Comparison of ENCODE assay signal across 12 mouse cellular contexts in the genomic region with DNA sequence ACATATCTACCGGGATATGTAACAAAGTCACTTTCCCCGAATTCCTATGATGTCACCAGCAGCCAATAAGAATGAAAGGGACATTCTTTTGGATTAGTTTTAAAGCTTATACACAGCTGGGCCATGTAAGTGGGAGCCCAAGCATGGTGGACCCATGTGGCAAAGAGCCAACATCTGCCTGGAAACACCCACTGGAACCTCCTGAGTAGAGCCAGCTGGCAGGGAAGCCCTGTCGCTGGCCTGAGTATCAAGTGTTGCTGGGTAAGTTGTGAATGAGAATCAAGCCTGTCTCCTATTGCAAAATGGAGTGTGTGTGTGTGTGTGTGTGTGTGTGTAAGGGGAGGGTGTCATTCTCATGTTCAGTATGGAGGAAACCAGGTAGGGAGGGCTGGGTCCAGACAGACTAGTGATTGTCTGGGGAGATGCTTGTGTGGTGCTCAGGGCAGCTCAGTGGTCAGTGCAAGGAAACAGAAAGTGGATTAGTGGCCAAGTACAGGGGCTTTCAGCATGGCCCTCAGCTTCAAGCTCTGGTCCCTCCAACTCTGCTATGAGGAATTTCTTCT. TPM values are rescaled to one million over a fixed set of nuclear protein-coding genes. Genes with fewer than 3 reads are reported as not detected.
DNase-seq lines count a peak whose midpoint lies in the region; ATAC-seq and TF ChIP-seq lines count a peak whose summit lies in the region.
"Had no signal": no experiment of that assay in that cellular context is flagged by ENCODE, and none has a peak within 500 bp of the region (broad histone marks: within the 10 kb centered on the region; RNA-seq: fewer than 3 reads in every experiment).

No protein-coding gene starts in this region.

- 36% methylated on average over 3 of the region's 3 CpGs for WGBS in embryonic facial prominence, embryonic 15.5 days
- 88% methylated on average over 3 of the region's 3 CpGs for WGBS in thymus, adult 2 months

- no peak for TF ChIP-seq CTCF in thymus, adult 2 months (IDR thresholded peaks at IDR 0.05; ENCODE audit: borderline replicate concordance, control insufficient read depth, extremely low read depth, insufficient read depth, low read length, poor library complexity)

- peak; percentile 46 to 76 for DNase-seq in gastrocnemius, postnatal 4 days (ENCODE audit: low spot score in 2 of 2)
- DNase-seq in gastrocnemius, postnatal 25 days, result no peak
- DNase-seq in left cerebral cortex, postnatal 4 days, result peak; percentile 78
- no peak for DNase-seq in left cerebral cortex, postnatal 25 days (ENCODE audit: low spot score in 2 of 2)
- peak; percentile 85 for DNase-seq in lung, postnatal 10 days
- DNase-seq in thymus, adult 2 months, result no peak
- DNase-seq in adrenal gland, postnatal 25 days, result no peak

- H3K9ac ChIP-seq in embryonic facial prominence, embryonic 15.5 days, result no peak overlapping the region

- H3K4me2 ChIP-seq in embryonic facial prominence, embryonic 15.5 days (replicated peaks), result no peak overlapping the region
- H3K4me2 ChIP-seq: liver, embryonic 11.5 days had no signal

- H3K9me3 ChIP-seq in embryonic facial prominence, embryonic 15.5 days (replicated peaks), result no peaks in the 10 kb centered on the region

- no peaks in the 10 kb centered on the region for H3K27me3 ChIP-seq in embryonic facial prominence, embryonic 15.5 days
- H3K27me3 ChIP-seq in thymus, adult 2 months (ENCODE audit: control insufficient read depth, insufficient read depth, low read length), result no peaks in the 10 kb centered on the region
- H3K27me3 ChIP-seq: CH12.LX had no signal

- H3K4me3 ChIP-seq in embryonic facial prominence, embryonic 15.5 days (replicated peaks), result no peak overlapping the region
- no peak overlapping the region for H3K4me3 ChIP-seq in thymus, adult 2 months (ENCODE audit: control insufficient read depth, insufficient read depth, low read length)

- peak; percentile 61; the same call in 1 of the 2 replicates for ATAC-seq in embryonic facial prominence, embryonic 15.5 days (ENCODE audit: insufficient number of reproducible peaks, low FRiP score, low TSS enrichment, low read depth)

- intact Hi-C loops in left cerebral cortex, postnatal 4 days (cut with DNase I), result no loop called here
- intact Hi-C loops in left cerebral cortex, postnatal 25 days (cut with DNase I), result no loop called here

- H3K36me3 ChIP-seq in embryonic facial prominence, embryonic 15.5 days, result no peaks in the 10 kb centered on the region
- no peaks in the 10 kb centered on the region for H3K36me3 ChIP-seq in thymus, adult 2 months (ENCODE audit: control insufficient read depth, insufficient read depth, low read length)

- peaks cover 24% of the 10 kb centered on the region for H3K4me1 ChIP-seq in embryonic facial prominence, embryonic 15.5 days
- no peaks in the 10 kb centered on the region for H3K4me1 ChIP-seq in thymus, adult 2 months (replicated peaks; ENCODE audit: control insufficient read depth, insufficient read depth, low read length)

- no peak overlapping the region for H3K27ac ChIP-seq in embryonic facial prominence, embryonic 15.5 days (replicated peaks)
- H3K27ac ChIP-seq in thymus, adult 2 months (ENCODE audit: control insufficient read depth, insufficient read depth, low read length), result no peak overlapping the region

- TF ChIP-seq POLR2A in thymus, adult 2 months (IDR thresholded peaks at IDR 0.05; ENCODE audit: control insufficient read depth, extremely low read depth, insufficient read depth, low read length, poor library complexity), result no peak

RNA-seq across cellular contexts. Expression of a gene that starts 59.5 kb away (rescaled TPM):
- not detected for total RNA-seq in gastrocnemius, postnatal 4 days (2021)
- not detected for total RNA-seq in gastrocnemius, postnatal 25 days (2021)
- total RNA-seq in left cerebral cortex, postnatal 4 days (2021), result not detected
- total RNA-seq in left cerebral cortex, postnatal 25 days (2021), result not detected
- polyA plus RNA-seq in embryonic facial prominence, embryonic 15.5 days (2015; fragmentation: Nextera tagmentation; extraction: Ambion mirVana), result not detected in 2 replicates
- not detected in 2 replicates for polyA plus RNA-seq in thymus, adult 2 months (2012; rRNA removed)
- not detected in 2 replicates for total RNA-seq in adrenal gland, postnatal 25 days (2021)
- total RNA-seq: CH12.LX had no signal
- polyA plus RNA-seq: cerebellum, adult 2 months; liver, embryonic 11.5 days; urinary bladder, adult 2 months had no signal

Comparison
In these comparisons a context has a peak if more than half of its experiments do, and no peak if none do; other contexts are left out.
1. DNase-seq: peak in gastrocnemius, postnatal 4 days (2 of 2), left cerebral cortex, postnatal 4 days (single experiment) and lung, postnatal 10 days (single experiment); none in gastrocnemius, postnatal 25 days (single experiment), left cerebral cortex, postnatal 25 days (0 of 2), thymus, adult 2 months (single experiment) and adrenal gland, postnatal 25 days (single experiment).